Mouse (Mus musculus) kidney, adult 2 months (tissue): ENCODE measurements around the gene Hcls1.

Source experiments
- CTCF ChIP-seq: fragments of 200-500 bp; conservative IDR thresholded peaks from 2 replicates; pipeline ENCODE4 v1.5.1; 2011; ENCODE audit warnings: low read depth, mild to moderate bottlenecking, control low read depth, low read length, moderate library complexity, mixed read lengths; ENCODE audit not compliant: insufficient read depth, insufficient read length
- POLR2A ChIP-seq: fragments of 200-500 bp; IDR thresholded peaks from one replicate; pipeline ENCODE4 v1.6.1; 2011; ENCODE audit warnings: low read depth, low read length, control low read depth

GRCm38 (mm10) chr16:36924312-36924711 lies 10.5 kb upstream of the Hcls1 start:
- no peak for TF ChIP-seq CTCF
- no peak for TF ChIP-seq POLR2A
